Mouse (Mus musculus) ES-Bruce4 (cell line): ENCODE measurements around the gene Clhc1.

Source experiments
- CTCF ChIP-seq: IDR thresholded peaks from one replicate; pipeline ENCODE4 v1.8.1; 2011; ENCODE audit warnings: low read depth, low read length
- POLR2A ChIP-seq: IDR thresholded peaks from one replicate; pipeline ENCODE4 v1.8.1; 2011; ENCODE audit warnings: low read length; ENCODE audit not compliant: insufficient read depth

DNA sequence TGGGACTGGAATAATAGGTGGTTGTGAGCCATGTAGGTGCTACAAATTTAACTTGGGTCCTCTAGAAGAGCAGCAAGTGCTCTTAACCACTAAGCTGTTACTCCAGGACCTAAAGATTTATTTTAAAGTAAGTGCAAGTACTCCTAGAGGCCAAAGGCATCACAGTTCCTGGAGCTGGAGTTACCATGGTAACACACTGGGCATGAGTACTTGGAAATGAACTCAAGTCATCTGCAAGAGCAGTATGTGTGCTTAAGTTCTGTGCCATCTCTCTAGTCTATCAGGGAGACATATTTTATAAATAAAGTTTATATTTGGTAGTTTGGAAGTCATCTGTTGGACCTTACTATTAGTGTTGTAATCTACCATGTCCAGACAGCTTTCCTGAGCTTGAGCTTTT is 47.5 kb downstream of the Clhc1 start:
- TF ChIP-seq CTCF: no peak
- no peak for TF ChIP-seq POLR2A
